Comparison of ENCODE assay signal across 30 mouse cellular contexts in genomic region chr3:108920442-108921070, GRCm38 (mm10). TPM values are rescaled to one million over a fixed set of nuclear protein-coding genes. Genes with fewer than 3 reads are reported as not detected.
DNase-seq lines count a peak whose midpoint lies in the region; ATAC-seq and TF ChIP-seq lines count a peak whose summit lies in the region.
"Had no signal": no experiment of that assay in that cellular context is flagged by ENCODE, and none has a peak within 500 bp of the region (broad histone marks: within the 10 kb centered on the region; RNA-seq: fewer than 3 reads in every experiment).

No protein-coding gene starts in this region.

- DNase-seq in kidney, adult 8-10 months = peak; percentile 59 to 90
- no peak for DNase-seq in kidney, postnatal 0 days (ENCODE audit: low spot score)
- no peak for DNase-seq in thymus, postnatal 36 days
- DNase-seq in thymus, postnatal 14 days = no peak
- DNase-seq: adrenal gland, postnatal 10 days; B cell, adult 2 months; cerebellum, adult 11 months; cerebellum, adult 9-10 months; cerebellum, postnatal 36 days; embryo, embryonic 11 days; gastrocnemius, adult 2 months; heart, postnatal 14 days; liver; lung, adult 2 months; lung, postnatal 10 days; thymus, postnatal 4 days had no signal

- whole genome bisulfite sequencing in kidney, embryonic 14.5 days = 85% methylated on average over 3 of the region's 3 CpGs
- 71% methylated on average over 3 of the region's 3 CpGs for WGBS in intestine, embryonic 15.5 days
- WGBS in kidney, postnatal 0 days = 81% methylated on average over 3 of the region's 3 CpGs

- H3K9ac ChIP-seq in kidney, embryonic 14.5 days (ENCODE audit: low read depth, low read length) = no peak overlapping the region
- H3K9ac ChIP-seq in intestine, embryonic 15.5 days = no peak overlapping the region
- no peak overlapping the region for H3K9ac ChIP-seq in kidney, postnatal 0 days (ENCODE audit: low read depth, low read length)
- H3K9ac ChIP-seq: embryonic facial prominence, embryonic 12.5 days; hindbrain, embryonic 15.5 days; liver, embryonic 14.5 days; midbrain, embryonic 13.5 days; neural tube, embryonic 13.5 days had no signal

- no peaks in the 10 kb centered on the region for H3K27me3 ChIP-seq in kidney, embryonic 14.5 days (ENCODE audit: control insufficient read depth, insufficient read depth, low read length)
- H3K27me3 ChIP-seq in intestine, embryonic 15.5 days (replicated peaks) = no peaks in the 10 kb centered on the region
- no peaks in the 10 kb centered on the region for H3K27me3 ChIP-seq in kidney, postnatal 0 days (ENCODE audit: insufficient read depth, low read length)
- H3K27me3 ChIP-seq: embryonic facial prominence, embryonic 12.5 days; hindbrain, embryonic 15.5 days; midbrain, embryonic 13.5 days; neural tube, embryonic 13.5 days had no signal

- H3K36me3 ChIP-seq in kidney, embryonic 14.5 days (ENCODE audit: control insufficient read depth, insufficient read depth, low read length) = no peaks in the 10 kb centered on the region
- no peaks in the 10 kb centered on the region for H3K36me3 ChIP-seq in intestine, embryonic 15.5 days
- no peaks in the 10 kb centered on the region for H3K36me3 ChIP-seq in kidney, postnatal 0 days (ENCODE audit: insufficient read depth, low read length)
- H3K36me3 ChIP-seq: embryonic facial prominence, embryonic 12.5 days; hindbrain, embryonic 10.5 days; hindbrain, embryonic 15.5 days; midbrain, embryonic 13.5 days; neural tube, embryonic 13.5 days had no signal

- TF ChIP-seq CTCF in kidney, postnatal 0 days (IDR thresholded peaks at IDR 0.05; ENCODE audit: low read depth) = no peak

- H3K4me2 ChIP-seq in kidney, embryonic 14.5 days (replicated peaks; ENCODE audit: low read depth, low read length) = no peak overlapping the region
- H3K4me2 ChIP-seq in intestine, embryonic 15.5 days (replicated peaks) = no peak overlapping the region
- H3K4me2 ChIP-seq in kidney, postnatal 0 days (ENCODE audit: low read length) = no peak overlapping the region
- H3K4me2 ChIP-seq: embryonic facial prominence, embryonic 12.5 days; hindbrain, embryonic 15.5 days; midbrain, embryonic 13.5 days; neural tube, embryonic 13.5 days had no signal

- no peak overlapping the region for H3K27ac ChIP-seq in kidney, embryonic 14.5 days (ENCODE audit: low read depth, low read length)
- H3K27ac ChIP-seq in intestine, embryonic 15.5 days = no peak overlapping the region
- no peak overlapping the region for H3K27ac ChIP-seq in kidney, postnatal 0 days
- H3K27ac ChIP-seq: embryonic facial prominence, embryonic 12.5 days; gastrocnemius, adult 2 months; hindbrain, embryonic 10.5 days; hindbrain, embryonic 15.5 days; macrophage; midbrain, embryonic 13.5 days; neural tube, embryonic 13.5 days had no signal

- H3K9me3 ChIP-seq in kidney, embryonic 14.5 days (ENCODE audit: control insufficient read depth, low read length) = no peaks in the 10 kb centered on the region
- no peaks in the 10 kb centered on the region for H3K9me3 ChIP-seq in intestine, embryonic 15.5 days
- no peaks in the 10 kb centered on the region for H3K9me3 ChIP-seq in kidney, postnatal 0 days (replicated peaks; ENCODE audit: low read length)
- H3K9me3 ChIP-seq: embryonic facial prominence, embryonic 12.5 days; hindbrain, embryonic 10.5 days; hindbrain, embryonic 15.5 days; midbrain, embryonic 13.5 days; neural tube, embryonic 13.5 days had no signal

- H3K4me3 ChIP-seq in kidney, embryonic 14.5 days (ENCODE audit: low read length) = no peak overlapping the region
- H3K4me3 ChIP-seq in intestine, embryonic 15.5 days (replicated peaks) = no peak overlapping the region
- no peak overlapping the region for H3K4me3 ChIP-seq in kidney, postnatal 0 days (replicated peaks; ENCODE audit: low read depth, low read length)
- H3K4me3 ChIP-seq: embryonic facial prominence, embryonic 12.5 days; gastrocnemius, adult 2 months; hindbrain, embryonic 10.5 days; hindbrain, embryonic 15.5 days; midbrain, embryonic 13.5 days; neural tube, embryonic 13.5 days had no signal

- no peaks in the 10 kb centered on the region for H3K4me1 ChIP-seq in kidney, embryonic 14.5 days (ENCODE audit: control insufficient read depth, insufficient read depth, low read length)
- no peaks in the 10 kb centered on the region for H3K4me1 ChIP-seq in intestine, embryonic 15.5 days (replicated peaks)
- no peaks in the 10 kb centered on the region for H3K4me1 ChIP-seq in kidney, postnatal 0 days (replicated peaks; ENCODE audit: insufficient read depth, low read length)
- H3K4me1 ChIP-seq: embryonic facial prominence, embryonic 12.5 days; hindbrain, embryonic 15.5 days; midbrain, embryonic 13.5 days; neural tube, embryonic 13.5 days had no signal

- no peak for ATAC-seq in kidney, embryonic 14.5 days (ENCODE audit: low FRiP score, low TSS enrichment)
- ATAC-seq in intestine, embryonic 15.5 days = peak; percentile 67
- 0 out of 2 replicates have a peak, but pooled peaks have one; percentile 59 for ATAC-seq in kidney, postnatal 0 days (replicated peaks; ENCODE audit: low FRiP score, low read depth)
- ATAC-seq: forebrain, embryonic 14.5 days; inflammation-experienced regulatory T-cells, adult 6 months; midbrain, embryonic 13.5 days had no signal

RNA-seq across cellular contexts. Expression of gene Prpf38b, which starts 9.0 kb away (rescaled TPM):
- polyA plus RNA-seq in kidney, embryonic 14.5 days (2014; fragmentation: Nextera tagmentation; extraction: Ambion mirVana) = 58.3 and 73.7 TPM in 2 replicates
- 74.4 and 79.3 TPM in 2 replicates for polyA plus RNA-seq in intestine, embryonic 15.5 days (2015; fragmentation: Nextera tagmentation; extraction: Ambion mirVana)
- polyA plus RNA-seq in kidney, postnatal 0 days (2015; fragmentation: Nextera tagmentation; extraction: Ambion mirVana) = 47.6 and 56.4 TPM in 2 replicates

RNA-seq across cellular contexts. Expression of gene Henmt1, which starts 19.1 kb away (rescaled TPM):
- polyA plus RNA-seq in kidney, embryonic 14.5 days (2014; fragmentation: Nextera tagmentation; extraction: Ambion mirVana) = 0.43 and 0.51 TPM in 2 replicates
- polyA plus RNA-seq in intestine, embryonic 15.5 days (2015; fragmentation: Nextera tagmentation; extraction: Ambion mirVana) = 0.21 and 0.45 TPM in 2 replicates
- polyA plus RNA-seq in kidney, postnatal 0 days (2015; fragmentation: Nextera tagmentation; extraction: Ambion mirVana) = 0.29 and 0.42 TPM in 2 replicates
- polyA plus RNA-seq: heart, embryonic 14.5 days; macrophage had no signal

RNA-seq across cellular contexts. Expression of gene Gm9857, which starts 19.7 kb away (rescaled TPM):
- polyA plus RNA-seq in kidney, embryonic 14.5 days (2014; fragmentation: Nextera tagmentation; extraction: Ambion mirVana) = not detected in 2 replicates
- not detected in 2 replicates for polyA plus RNA-seq in intestine, embryonic 15.5 days (2015; fragmentation: Nextera tagmentation; extraction: Ambion mirVana)
- not detected in 2 replicates for polyA plus RNA-seq in kidney, postnatal 0 days (2015; fragmentation: Nextera tagmentation; extraction: Ambion mirVana)
- polyA plus RNA-seq: embryonic facial prominence, embryonic 12.5 days; forebrain, embryonic 14.5 days; heart, embryonic 14.5 days; hindbrain, embryonic 10.5 days; hindbrain, embryonic 15.5 days; inflammation-experienced regulatory T-cells, adult 6 months; limb, embryonic 11.5 days; liver, embryonic 14.5 days; lung, adult 2 months; macrophage; neural tube, embryonic 13.5 days; stomach, embryonic 14.5 days had no signal

RNA-seq across cellular contexts. Expression of gene Fndc7, which starts 30.7 kb away (rescaled TPM):
- not detected in 2 replicates for polyA plus RNA-seq in kidney, embryonic 14.5 days (2014; fragmentation: Nextera tagmentation; extraction: Ambion mirVana)
- 0.05 and 0.14 TPM in 2 replicates for polyA plus RNA-seq in intestine, embryonic 15.5 days (2015; fragmentation: Nextera tagmentation; extraction: Ambion mirVana)
- 0.04 TPM in 1 of 2 replicates, not detected in the other for polyA plus RNA-seq in kidney, postnatal 0 days (2015; fragmentation: Nextera tagmentation; extraction: Ambion mirVana)
- polyA plus RNA-seq: forebrain, embryonic 14.5 days; limb, embryonic 11.5 days; liver, embryonic 14.5 days; midbrain, embryonic 13.5 days; neural tube, embryonic 13.5 days; stomach, embryonic 14.5 days had no signal

Comparison
In these comparisons a context has a peak if more than half of its experiments do, and no peak if none do; other contexts are left out.
1. DNase-seq: peak in kidney, adult 8-10 months (2 of 2); none in kidney, postnatal 0 days (single experiment), thymus, postnatal 36 days (0 of 2) and thymus, postnatal 14 days (single experiment).